8 mouse cellular contexts compared by ENCODE assay signal in genomic region chr1:165775518-165776294, GRCm38 (mm10). TPM values are rescaled to one million over a fixed set of nuclear protein-coding genes. Genes with fewer than 3 reads are reported as not detected.
DNase-seq lines count a peak whose midpoint lies in the region; ATAC-seq and TF ChIP-seq lines count a peak whose summit lies in the region.

No protein-coding gene starts in this region.

- POLR2A ChIA-PET in Patski (lab: Charles Lee), result no interaction called here

- 45% methylated on average over 19 of the region's 19 CpGs for WGBS in hindbrain, embryonic 16.5 days
- 52% methylated on average over 19 of the region's 19 CpGs for WGBS in neural tube, embryonic 11.5 days

- peaks cover 11% of the 10 kb centered on the region for H3K4me1 ChIP-seq in hindbrain, embryonic 16.5 days (ENCODE audit: control insufficient read depth, insufficient read depth, low read depth, low read length)
- H3K4me1 ChIP-seq in neural tube, embryonic 11.5 days (ENCODE audit: control insufficient read depth, insufficient read depth, low read length), result 0 out of 2 replicates have a peak, but pooled peaks cover 5% of the 10 kb centered on the region

- peak; percentile 43 to 47 for DNase-seq in left cerebral cortex, adult 18-20 months (ENCODE audit: low spot score in 2 of 2)
- DNase-seq in left cerebral cortex, adult 11 months (ENCODE audit: low spot score), result no peak
- DNase-seq in Patski (ENCODE audit: low read depth, low spot score), result no peak
- DNase-seq in embryo, embryonic 11.5 days (ENCODE audit: low read depth, low spot score), result peak; percentile 62
- DNase-seq in liver, result peak; percentile 42
- peak; percentile 57 for DNase-seq in neural tube, embryonic 11.5 days (ENCODE audit: low spot score)
- DNase-seq in urinary bladder, postnatal 25 days (ENCODE audit: low spot score), result no peak

- no peaks in the 10 kb centered on the region for H3K9me3 ChIP-seq in hindbrain, embryonic 16.5 days (ENCODE audit: control insufficient read depth, low read length)
- H3K9me3 ChIP-seq in neural tube, embryonic 11.5 days (ENCODE audit: control insufficient read depth, low read length), result no peaks in the 10 kb centered on the region

- H3K27me3 ChIP-seq in Patski, result no peaks in the 10 kb centered on the region
- H3K27me3 ChIP-seq in hindbrain, embryonic 16.5 days (replicated peaks; ENCODE audit: control insufficient read depth, insufficient read depth, low read length), result peaks cover 17% of the 10 kb centered on the region
- H3K27me3 ChIP-seq in neural tube, embryonic 11.5 days (ENCODE audit: control insufficient read depth, insufficient read depth, low read length), result 0 out of 2 replicates have a peak, but pooled peaks cover 7% of the 10 kb centered on the region

- peak; percentile 86 for TF ChIP-seq CTCF in Patski (IDR thresholded peaks at IDR 0.05)

- H3K9ac ChIP-seq in hindbrain, embryonic 16.5 days (ENCODE audit: low read depth, low read length), result no peak overlapping the region
- H3K9ac ChIP-seq in neural tube, embryonic 11.5 days (ENCODE audit: low read length), result no peak overlapping the region

- peaks cover 3% of the 10 kb centered on the region; the same call in 1 of the 2 replicates for H3K36me3 ChIP-seq in hindbrain, embryonic 16.5 days (ENCODE audit: control insufficient read depth, insufficient read depth, low read length)
- H3K36me3 ChIP-seq in neural tube, embryonic 11.5 days (ENCODE audit: control insufficient read depth, insufficient read depth, low read length), result no peaks in the 10 kb centered on the region

- in situ Hi-C loops in Patski (cut with MboI; ENCODE audit: low pct_unique_long_range_greater_than_20kb), result loop anchor here (5.0 to 10.0 kb wide), 3 partner anchors 82 to 377 kb away; partner anchors contain the start of gene Pou2f1

- no peak for ATAC-seq in Patski
- ATAC-seq in hindbrain, embryonic 16.5 days, result peak; percentile 38; the same call in 1 of the 2 replicates
- ATAC-seq in neural tube, embryonic 11.5 days (ENCODE audit: insufficient read depth, low FRiP score, low TSS enrichment), result no peak

- 0 out of 2 replicates have a peak overlapping the region, but pooled peaks have one; percentile 29 for H3K4me2 ChIP-seq in hindbrain, embryonic 16.5 days (ENCODE audit: low read length)
- no peak overlapping the region for H3K4me2 ChIP-seq in neural tube, embryonic 11.5 days (ENCODE audit: low read depth)

- CTCF ChIA-PET in Patski (lab: Charles Lee), result no interaction called here

- no peak overlapping the region for H3K27ac ChIP-seq in hindbrain, embryonic 16.5 days (ENCODE audit: low read depth, low read length)
- H3K27ac ChIP-seq in neural tube, embryonic 11.5 days (ENCODE audit: low read depth, low read length), result no peak overlapping the region

- no peak overlapping the region for H3K4me3 ChIP-seq in hindbrain, embryonic 16.5 days (ENCODE audit: low read length)
- H3K4me3 ChIP-seq in neural tube, embryonic 11.5 days (ENCODE audit: low read depth, low read length), result no peak overlapping the region

RNA-seq across cellular contexts. Expression of gene Creg1, which starts 12.2 kb away (rescaled TPM):
- 10 to 100 TPM; 27.6 to 29.7 TPM for total RNA-seq in left cerebral cortex, adult 18-20 months (2021)
- polyA plus RNA-seq in Patski (2021), result 26.5 TPM
- 42.8 and 42.9 TPM in 2 replicates for polyA plus RNA-seq in hindbrain, embryonic 16.5 days (2015; fragmentation: Nextera tagmentation; extraction: Ambion mirVana)
- 36.9 and 39.2 TPM in 2 replicates for polyA plus RNA-seq in neural tube, embryonic 11.5 days (2014; fragmentation: Nextera tagmentation; extraction: Ambion mirVana)

RNA-seq across cellular contexts. Expression of gene Cd247, which starts 12.8 kb away (rescaled TPM):
- total RNA-seq in left cerebral cortex, adult 18-20 months (2021), result not detected
- polyA plus RNA-seq in Patski (2021), result 1.6 TPM
- polyA plus RNA-seq in hindbrain, embryonic 16.5 days (2015; fragmentation: Nextera tagmentation; extraction: Ambion mirVana), result 0.46 and 0.77 TPM in 2 replicates
- polyA plus RNA-seq in neural tube, embryonic 11.5 days (2014; fragmentation: Nextera tagmentation; extraction: Ambion mirVana), result 0.86 and 2.0 TPM in 2 replicates

Comparison
In these comparisons a context has a peak if more than half of its experiments do, and no peak if none do; other contexts are left out.
1. DNase-seq: peak in left cerebral cortex, adult 18-20 months (2 of 2), embryo, embryonic 11.5 days (single experiment), liver (single experiment) and neural tube, embryonic 11.5 days (single experiment); none in left cerebral cortex, adult 11 months (single experiment), Patski (single experiment) and urinary bladder, postnatal 25 days (single experiment).